Mouse (Mus musculus): ENCODE data around the gene Atrnl1.

GRCm38 (mm10) chr19:57576836-57577235 is 34.0 kb upstream of the Atrnl1 start:
- TF ChIP-seq CTCF (IDR thresholded peaks at IDR 0.05; ENCODE audit: extremely low read depth, insufficient read depth, low read length) = no peak
- TF ChIP-seq POLR2A (IDR thresholded peaks at IDR 0.05; ENCODE audit: extremely low read depth, insufficient read depth, low read length) = no peak
